Mouse (Mus musculus) megakaryocyte, embryonic 14.5 days (primary cell): ENCODE measurements at regions not wholly inside any gene's neighbourhood (a gene's known extent, or its start where the extent isn't known, plus 50 kb on each side); places are given as distances from the start of the nearest gene placed in this dataset.
A peak's percentile ranks its signal among the peaks of the same experiment; 100 is the strongest.

Experiments used
- FLI1 ChIP-seq: IDR thresholded peaks from 2 replicates; pipeline ENCODE4 v1.6.1; 2012; ENCODE audit warnings: low read length, inconsistent platforms, mixed read lengths
- GATA1 ChIP-seq: IDR thresholded peaks from 3 replicates; pipeline ENCODE4 v1.6.1; 2012; ENCODE audit warnings: mixed read lengths, low read length, inconsistent platforms, borderline replicate concordance

- peak; percentile 96 for TF ChIP-seq FLI1
- TF ChIP-seq GATA1 = peak; percentile 98
These were observed 227.4 kb upstream of the Jarid2 start for GRCm38 (mm10) chr13:44501777-44502321.
